Mouse (Mus musculus): ENCODE data around the gene Esr1. TPM values are rescaled to one million over a fixed set of nuclear protein-coding genes. Genes with fewer than 3 reads are reported as not detected.

The Esr1 gene
- polyA plus RNA-seq, 1 experiment from 2014 or later: 0.34 TPM

DNA sequence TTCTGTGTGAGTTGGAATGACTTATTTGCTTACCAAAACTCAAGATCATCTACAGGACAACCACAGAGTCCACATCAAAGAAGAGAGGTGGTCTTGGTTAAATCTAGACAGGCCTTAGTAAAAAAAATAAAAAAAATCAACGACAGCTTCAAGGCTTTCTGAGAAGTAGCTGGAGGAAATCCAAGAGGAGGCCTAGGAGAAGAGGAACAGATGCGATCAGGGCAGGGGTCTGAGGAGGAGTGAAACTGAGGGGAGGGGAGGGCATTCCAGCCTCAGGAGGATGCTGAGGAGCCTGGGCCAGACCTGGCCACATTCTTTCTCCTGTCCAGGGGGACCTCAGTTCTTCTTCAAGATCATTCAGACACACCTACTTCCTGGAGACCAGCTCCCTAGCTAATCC is 360.6 kb downstream of the Esr1 start:
- H3K27me3 ChIP-seq (replicated peaks; ENCODE audit: control insufficient read depth, insufficient read depth, low read length): no peaks in the 10 kb centered on the region
- H3K27ac ChIP-seq (ENCODE audit: low read depth): no peak overlapping the region
- no peak overlapping the region for H3K9ac ChIP-seq (ENCODE audit: low read length)
- no peak overlapping the region for H3K4me2 ChIP-seq (ENCODE audit: low read length)
- no peak for ATAC-seq (replicated peaks; ENCODE audit: low FRiP score, low TSS enrichment, low read depth)
- WGBS: 27% methylated on average over 2 of the region's 2 CpGs
- H3K4me1 ChIP-seq (replicated peaks; ENCODE audit: control insufficient read depth, insufficient read depth, low read length): no peaks in the 10 kb centered on the region
- no peak overlapping the region for H3K4me3 ChIP-seq (ENCODE audit: low read depth, low read length)
- no peak for DNase-seq (ENCODE audit: low spot score)
- no peaks in the 10 kb centered on the region for H3K9me3 ChIP-seq (ENCODE audit: control insufficient read depth, low read length)
- no peaks in the 10 kb centered on the region for H3K36me3 ChIP-seq (ENCODE audit: control insufficient read depth, insufficient read depth, low read length)

DNA sequence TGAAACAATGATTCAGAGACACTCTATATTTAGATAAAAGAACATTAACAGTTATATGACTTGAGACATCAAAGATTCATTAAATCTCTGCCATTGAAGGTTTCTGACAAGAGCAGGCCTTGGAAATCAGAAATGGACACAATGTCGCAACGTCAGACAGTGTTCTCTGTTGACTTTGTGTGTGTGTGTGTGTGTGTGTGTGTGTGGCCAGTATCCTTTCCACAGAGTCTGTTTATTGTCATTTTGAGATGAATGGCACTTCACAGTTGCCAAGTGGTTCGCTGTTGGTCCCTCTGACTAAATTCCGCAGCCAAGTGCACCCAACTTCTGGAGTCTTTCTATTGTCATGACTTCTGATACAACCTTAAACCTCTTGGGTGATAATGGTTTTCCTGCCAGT is 362.9 kb downstream of the Esr1 start:
- DNase-seq (ENCODE audit: low spot score) (no peak), ATAC-seq (replicated peaks; ENCODE audit: low FRiP score, low TSS enrichment, low read depth) (no peak)
- Histone ChIP-seq H3K4me2 (ENCODE audit: low read length) (no peak overlapping the region), H3K4me3 (ENCODE audit: low read depth, low read length) (no peak overlapping the region), H3K9me3 (ENCODE audit: control insufficient read depth, low read length) (no peaks in the 10 kb centered on the region), H3K36me3 (ENCODE audit: control insufficient read depth, insufficient read depth, low read length) (no peaks in the 10 kb centered on the region), H3K9ac (ENCODE audit: low read length) (no peak overlapping the region), H3K27me3 (replicated peaks; ENCODE audit: control insufficient read depth, insufficient read depth, low read length) (no peaks in the 10 kb centered on the region), H3K4me1 (replicated peaks; ENCODE audit: control insufficient read depth, insufficient read depth, low read length) (no peaks in the 10 kb centered on the region), H3K27ac (ENCODE audit: low read depth) (no peak overlapping the region)
- 75% methylated on average over 4 of the region's 4 CpGs for WGBS

DNA sequence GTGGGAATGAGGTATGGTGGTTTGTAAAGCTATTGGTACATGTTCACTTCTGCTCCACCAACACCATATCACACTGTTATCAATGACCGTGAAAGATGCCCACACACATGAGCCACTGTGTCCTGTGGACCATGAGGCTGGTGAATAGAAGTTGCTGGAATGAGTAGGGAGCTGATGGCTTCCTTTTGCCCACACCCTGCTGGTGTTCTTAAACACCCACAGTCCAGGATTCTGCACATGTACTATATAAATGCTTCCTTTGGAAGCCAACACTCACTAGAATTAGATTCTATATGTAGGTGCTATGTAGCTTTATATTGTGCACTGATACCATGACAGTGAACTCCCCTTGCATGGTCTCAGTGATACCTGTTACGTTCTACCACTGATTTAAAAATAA is 365.2 kb downstream of the Esr1 start:
- Histone ChIP-seq H3K4me1 (replicated peaks; ENCODE audit: control insufficient read depth, insufficient read depth, low read length) (no peaks in the 10 kb centered on the region), H3K9me3 (ENCODE audit: control insufficient read depth, low read length) (no peaks in the 10 kb centered on the region), H3K27ac (ENCODE audit: low read depth) (no peak overlapping the region), H3K9ac (ENCODE audit: low read length) (no peak overlapping the region), H3K27me3 (replicated peaks; ENCODE audit: control insufficient read depth, insufficient read depth, low read length) (no peaks in the 10 kb centered on the region), H3K36me3 (ENCODE audit: control insufficient read depth, insufficient read depth, low read length) (no peaks in the 10 kb centered on the region), H3K4me3 (ENCODE audit: low read depth, low read length) (no peak overlapping the region), H3K4me2 (ENCODE audit: low read length) (no peak overlapping the region)
- no peak for ATAC-seq (replicated peaks; ENCODE audit: low FRiP score, low TSS enrichment, low read depth)
- DNase-seq (ENCODE audit: low spot score): no peak
- WGBS: 94% methylated on average over 2 of the region's 2 CpGs

DNA sequence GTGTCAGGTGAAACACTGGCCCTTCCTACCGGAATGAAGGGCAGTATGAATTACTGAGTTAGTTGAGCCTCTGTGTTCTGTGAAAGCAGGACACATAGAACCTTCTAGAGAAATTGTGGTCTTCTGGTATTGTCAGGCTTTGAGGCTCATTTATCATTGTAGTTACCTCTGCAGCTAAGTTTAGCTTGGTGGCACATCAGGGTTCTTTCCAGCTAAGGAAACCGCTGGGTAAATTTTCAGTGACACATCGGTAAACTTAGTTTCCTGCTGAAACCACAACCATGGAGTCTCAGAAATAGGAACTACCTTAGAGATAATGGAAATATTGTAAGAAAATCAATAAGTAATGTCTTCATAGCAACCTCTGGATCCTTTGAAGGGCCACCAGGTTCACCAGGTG is 366.0 kb downstream of the Esr1 start:
- Histone ChIP-seq H3K4me1 (replicated peaks; ENCODE audit: control insufficient read depth, insufficient read depth, low read length) (no peaks in the 10 kb centered on the region), H3K4me2 (ENCODE audit: low read length) (no peak overlapping the region), H3K27ac (ENCODE audit: low read depth) (no peak overlapping the region), H3K36me3 (ENCODE audit: control insufficient read depth, insufficient read depth, low read length) (no peaks in the 10 kb centered on the region), H3K9ac (ENCODE audit: low read length) (no peak overlapping the region), H3K4me3 (ENCODE audit: low read depth, low read length) (no peak overlapping the region), H3K9me3 (ENCODE audit: control insufficient read depth, low read length) (no peaks in the 10 kb centered on the region), H3K27me3 (replicated peaks; ENCODE audit: control insufficient read depth, insufficient read depth, low read length) (no peaks in the 10 kb centered on the region)
- no peak for DNase-seq (ENCODE audit: low spot score)
- 92% methylated on average over 3 of the region's 3 CpGs for WGBS
- no peak for ATAC-seq (replicated peaks; ENCODE audit: low FRiP score, low TSS enrichment, low read depth)

GRCm38 (mm10) chr10:4983919-4984318 is 372.5 kb downstream of the Esr1 start:
- WGBS: 70% methylated on average over 2 of the region's 2 CpGs
- H3K4me1 ChIP-seq (replicated peaks; ENCODE audit: control insufficient read depth, insufficient read depth, low read length): no peaks in the 10 kb centered on the region
- H3K4me2 ChIP-seq (ENCODE audit: low read length): no peak overlapping the region
- H3K27me3 ChIP-seq (replicated peaks; ENCODE audit: control insufficient read depth, insufficient read depth, low read length): no peaks in the 10 kb centered on the region
- H3K9me3 ChIP-seq (ENCODE audit: control insufficient read depth, low read length): no peaks in the 10 kb centered on the region
- no peaks in the 10 kb centered on the region for H3K36me3 ChIP-seq (ENCODE audit: control insufficient read depth, insufficient read depth, low read length)
- H3K4me3 ChIP-seq (ENCODE audit: low read depth, low read length): no peak overlapping the region
- DNase-seq (ENCODE audit: low spot score) (no peak), ATAC-seq (replicated peaks; ENCODE audit: low FRiP score, low TSS enrichment, low read depth) (no peak)
- H3K27ac ChIP-seq (ENCODE audit: low read depth): no peak overlapping the region
- no peak overlapping the region for H3K9ac ChIP-seq (ENCODE audit: low read length)

DNA sequence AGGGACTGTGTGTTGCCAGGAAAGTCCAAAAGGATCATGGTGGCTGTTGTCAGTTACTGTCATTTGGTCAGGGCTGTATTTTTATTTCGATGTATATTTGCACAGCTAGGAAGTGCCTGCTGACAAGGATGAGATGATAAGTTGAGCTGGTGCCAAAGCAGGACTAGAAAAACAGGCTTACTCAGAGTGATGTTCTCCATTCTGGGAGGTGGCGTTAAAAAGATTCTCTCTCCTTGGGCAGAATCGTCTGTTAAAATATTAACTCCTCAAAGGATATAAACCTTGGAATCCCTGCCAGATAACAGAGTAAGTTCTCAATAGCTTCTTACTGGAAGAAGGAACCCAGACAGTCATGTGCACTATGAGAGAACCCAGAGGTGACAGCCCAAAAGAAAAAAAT is 382.4 kb downstream of the Esr1 start:
- Histone ChIP-seq H3K4me2 (ENCODE audit: low read length) (no peak overlapping the region), H3K9ac (ENCODE audit: low read length) (no peak overlapping the region), H3K9me3 (ENCODE audit: control insufficient read depth, low read length) (no peaks in the 10 kb centered on the region), H3K27ac (ENCODE audit: low read depth) (no peak overlapping the region), H3K4me1 (replicated peaks; ENCODE audit: control insufficient read depth, insufficient read depth, low read length) (no peaks in the 10 kb centered on the region), H3K36me3 (ENCODE audit: control insufficient read depth, insufficient read depth, low read length) (no peaks in the 10 kb centered on the region), H3K27me3 (replicated peaks; ENCODE audit: control insufficient read depth, insufficient read depth, low read length) (no peaks in the 10 kb centered on the region), H3K4me3 (ENCODE audit: low read depth, low read length) (no peak overlapping the region)
- ATAC-seq (replicated peaks; ENCODE audit: low FRiP score, low TSS enrichment, low read depth) (no peak), DNase-seq (ENCODE audit: low spot score) (no peak)
- WGBS: 46% methylated on average over 3 of the region's 3 CpGs

DNA sequence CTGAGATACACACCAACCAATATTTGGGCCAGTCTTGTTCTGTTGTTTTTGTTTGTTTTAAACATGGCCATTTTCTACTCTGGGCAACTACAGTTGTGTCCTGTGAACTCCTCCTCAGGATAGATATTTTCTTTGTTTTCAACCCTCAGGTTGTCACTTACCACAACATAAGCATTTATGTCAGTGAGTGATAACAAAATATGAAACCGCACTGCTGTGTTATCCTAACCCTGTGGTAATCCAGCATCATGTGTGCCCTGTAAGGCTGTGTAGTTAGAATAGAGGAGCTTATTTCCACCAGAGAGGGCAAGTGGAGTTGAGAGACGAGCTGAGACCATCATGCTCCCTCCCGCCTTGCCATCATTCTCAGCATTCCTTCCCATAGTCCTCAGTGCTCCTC is 385.2 kb downstream of the Esr1 start:
- H3K4me1 ChIP-seq (replicated peaks; ENCODE audit: control insufficient read depth, insufficient read depth, low read length): no peaks in the 10 kb centered on the region
- no peak for ATAC-seq (replicated peaks; ENCODE audit: low FRiP score, low TSS enrichment, low read depth)
- 86% methylated on average over 3 of the region's 3 CpGs for WGBS
- H3K9ac ChIP-seq (ENCODE audit: low read length): no peak overlapping the region
- H3K36me3 ChIP-seq (ENCODE audit: control insufficient read depth, insufficient read depth, low read length): no peaks in the 10 kb centered on the region
- no peak for DNase-seq (ENCODE audit: low spot score)
- H3K27ac ChIP-seq (ENCODE audit: low read depth): no peak overlapping the region
- H3K27me3 ChIP-seq (replicated peaks; ENCODE audit: control insufficient read depth, insufficient read depth, low read length): no peaks in the 10 kb centered on the region
- no peak overlapping the region for H3K4me3 ChIP-seq (ENCODE audit: low read depth, low read length)
- no peaks in the 10 kb centered on the region for H3K9me3 ChIP-seq (ENCODE audit: control insufficient read depth, low read length)
- no peak overlapping the region for H3K4me2 ChIP-seq (ENCODE audit: low read length)

DNA sequence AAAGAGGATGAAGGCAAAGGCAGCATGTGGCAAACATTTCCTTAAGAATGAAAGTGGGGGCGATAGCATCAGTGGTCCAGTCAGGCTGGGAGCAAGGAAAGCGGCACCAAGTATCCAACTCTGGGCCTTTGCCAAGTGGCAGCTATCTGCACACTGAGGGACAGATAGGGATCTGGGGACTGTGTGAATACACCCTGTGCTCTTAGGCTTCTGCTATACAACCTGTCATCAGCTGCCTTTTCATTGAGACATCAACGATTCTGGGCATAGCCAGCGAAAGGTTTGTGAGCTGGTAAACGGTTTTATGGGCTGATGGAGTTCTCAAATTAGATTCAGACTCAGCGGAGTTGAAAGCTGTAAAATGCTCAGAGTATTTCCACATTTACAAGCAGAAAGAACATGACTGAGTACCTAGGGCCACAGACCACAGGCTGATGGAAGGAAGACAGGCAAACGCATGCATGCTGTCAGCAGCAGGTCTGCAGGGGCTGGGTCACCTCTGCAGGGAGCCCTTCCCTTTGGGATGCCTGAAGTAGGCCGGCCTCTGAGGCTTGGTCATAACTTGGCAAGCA is 397.5 kb downstream of the Esr1 start:
- H3K4me1 ChIP-seq (replicated peaks; ENCODE audit: control insufficient read depth, insufficient read depth, low read length): no peaks in the 10 kb centered on the region
- no peak overlapping the region for H3K9ac ChIP-seq (ENCODE audit: low read length)
- H3K27me3 ChIP-seq (replicated peaks; ENCODE audit: control insufficient read depth, insufficient read depth, low read length): no peaks in the 10 kb centered on the region
- WGBS: 73% methylated on average over 8 of the region's 8 CpGs
- ATAC-seq (replicated peaks; ENCODE audit: low FRiP score, low TSS enrichment, low read depth) (no peak), DNase-seq (ENCODE audit: low spot score) (no peak)
- no peak overlapping the region for H3K27ac ChIP-seq (ENCODE audit: low read depth)
- no peak overlapping the region for H3K4me2 ChIP-seq (ENCODE audit: low read length)
- no peaks in the 10 kb centered on the region for H3K36me3 ChIP-seq (ENCODE audit: control insufficient read depth, insufficient read depth, low read length)
- H3K4me3 ChIP-seq (ENCODE audit: low read depth, low read length): no peak overlapping the region
- no peaks in the 10 kb centered on the region for H3K9me3 ChIP-seq (ENCODE audit: control insufficient read depth, low read length)

DNA sequence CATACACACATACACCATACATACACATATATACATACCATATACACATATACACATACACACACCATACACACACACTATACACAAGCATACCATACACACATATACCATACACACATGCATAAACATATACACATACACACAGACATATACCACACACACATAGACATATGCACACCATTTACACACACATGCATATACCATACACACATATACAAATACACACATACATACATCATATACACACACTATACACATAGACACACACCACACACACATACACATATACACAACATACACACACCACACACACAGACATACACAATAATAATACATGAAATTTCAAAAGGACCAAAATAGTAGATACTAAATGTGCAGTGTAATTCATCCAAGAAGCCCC is 400.6 kb downstream of the Esr1 start:
- Histone ChIP-seq H3K9ac (ENCODE audit: low read length) (no peak overlapping the region), H3K27ac (ENCODE audit: low read depth) (no peak overlapping the region), H3K36me3 (ENCODE audit: control insufficient read depth, insufficient read depth, low read length) (no peaks in the 10 kb centered on the region), H3K4me2 (ENCODE audit: low read length) (no peak overlapping the region), H3K27me3 (replicated peaks; ENCODE audit: control insufficient read depth, insufficient read depth, low read length) (no peaks in the 10 kb centered on the region), H3K9me3 (ENCODE audit: control insufficient read depth, low read length) (no peaks in the 10 kb centered on the region), H3K4me3 (ENCODE audit: low read depth, low read length) (no peak overlapping the region), H3K4me1 (replicated peaks; ENCODE audit: control insufficient read depth, insufficient read depth, low read length) (no peaks in the 10 kb centered on the region)
- DNase-seq (ENCODE audit: low spot score): no peak
- ATAC-seq (replicated peaks; ENCODE audit: low FRiP score, low TSS enrichment, low read depth): no peak
